Mouse (Mus musculus): ENCODE results near the gene Psmd8. TPM values are rescaled to one million over a fixed set of nuclear protein-coding genes. Genes with fewer than 3 reads are reported as not detected.

Gene Psmd8
- polyA plus RNA-seq, 1 experiment from 2014 or later = 270 TPM

DNA sequence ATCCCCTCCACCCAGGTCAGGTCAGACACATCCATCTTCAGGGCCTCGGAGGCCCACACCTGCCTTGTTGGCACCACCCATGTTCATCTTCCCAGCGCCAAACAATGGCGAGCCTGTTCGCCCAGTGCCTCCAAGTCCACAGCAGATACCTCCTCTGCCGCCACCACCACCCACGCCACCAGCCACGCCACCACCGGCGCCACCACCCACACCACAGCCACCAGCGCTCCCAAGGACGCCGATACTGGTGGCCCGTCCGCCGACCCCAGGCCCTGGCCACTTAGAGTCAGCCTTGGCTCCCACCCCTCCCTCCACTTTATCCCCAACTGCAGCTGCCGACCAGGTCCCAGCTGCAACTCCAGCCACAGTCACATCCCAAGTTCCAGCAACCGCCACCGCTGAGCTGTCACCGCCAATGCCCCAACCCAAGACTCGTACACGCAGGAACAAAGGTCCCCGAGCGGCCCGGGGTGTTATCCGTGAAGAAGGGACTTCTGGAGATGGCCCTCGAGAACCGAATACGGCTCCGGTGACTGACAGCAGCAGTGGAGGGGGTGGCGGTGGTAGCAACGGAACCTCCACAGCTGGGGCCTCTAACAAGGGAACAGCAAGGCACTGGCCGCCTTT, 8.0 kb downstream of the Psmd8 start:
- Histone ChIP-seq H3K27me3 (ENCODE audit: insufficient read depth, low read length) (peaks cover 22% of the 10 kb centered on the region), H3K4me1 (ENCODE audit: insufficient read depth, low read length) (peaks cover 27% of the 10 kb centered on the region), H3K9ac (replicated peaks; ENCODE audit: low read length) (no peak overlapping the region), H3K4me3 (ENCODE audit: low read length) (no peak overlapping the region), H3K36me3 (ENCODE audit: insufficient read depth, low read length) (peaks cover 37% of the 10 kb centered on the region), H3K9me3 (ENCODE audit: low read length) (no peaks in the 10 kb centered on the region), H3K4me2 (replicated peaks; ENCODE audit: low read depth, low read length) (no peak overlapping the region), H3K27ac (ENCODE audit: low read length) (no peak overlapping the region)
- no peak for ATAC-seq (ENCODE audit: low FRiP score, low TSS enrichment)
- 41% methylated on average over 30 of the region's 32 CpGs for WGBS

DNA sequence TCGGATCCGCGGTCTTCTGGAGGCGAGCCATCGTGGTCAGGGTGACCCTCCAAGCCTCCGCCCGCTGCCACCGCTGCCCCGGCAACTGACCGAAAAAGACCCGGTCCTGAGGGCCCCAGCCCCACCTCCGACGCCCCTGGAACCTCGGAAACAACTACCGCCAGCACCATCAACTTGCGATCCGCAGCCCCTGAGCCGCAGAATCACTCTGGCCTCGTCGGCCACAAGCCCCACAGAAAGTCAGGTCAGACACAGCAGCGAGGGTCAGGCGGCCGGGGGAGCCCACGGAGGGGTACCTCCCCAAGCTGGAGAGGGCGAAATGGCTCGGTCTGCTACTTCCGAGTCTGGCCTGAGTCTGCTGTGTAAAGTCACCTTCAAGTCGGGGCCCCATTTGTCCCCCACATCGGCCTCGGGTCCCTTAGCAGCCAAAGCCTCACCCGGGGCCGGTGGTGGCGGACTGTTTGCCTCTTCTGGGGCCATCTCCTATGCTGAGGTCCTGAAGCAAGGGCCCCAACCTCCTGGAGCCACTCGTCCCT, 8.9 kb downstream of the Psmd8 start:
- no peak for ATAC-seq (ENCODE audit: low FRiP score, low TSS enrichment)
- Histone ChIP-seq H3K4me2 (replicated peaks; ENCODE audit: low read depth, low read length) (peak overlapping the region; percentile 62), H3K4me1 (ENCODE audit: insufficient read depth, low read length) (peaks cover 27% of the 10 kb centered on the region), H3K27ac (ENCODE audit: low read length) (no peak overlapping the region), H3K27me3 (ENCODE audit: insufficient read depth, low read length) (peaks cover 22% of the 10 kb centered on the region), H3K36me3 (ENCODE audit: insufficient read depth, low read length) (peaks cover 34% of the 10 kb centered on the region), H3K4me3 (ENCODE audit: low read length) (peak overlapping the region; percentile 70), H3K9me3 (ENCODE audit: low read length) (no peaks in the 10 kb centered on the region), H3K9ac (replicated peaks; ENCODE audit: low read length) (peak overlapping the region; percentile 71)
- WGBS = 4% methylated on average over 34 of the region's 34 CpGs

DNA sequence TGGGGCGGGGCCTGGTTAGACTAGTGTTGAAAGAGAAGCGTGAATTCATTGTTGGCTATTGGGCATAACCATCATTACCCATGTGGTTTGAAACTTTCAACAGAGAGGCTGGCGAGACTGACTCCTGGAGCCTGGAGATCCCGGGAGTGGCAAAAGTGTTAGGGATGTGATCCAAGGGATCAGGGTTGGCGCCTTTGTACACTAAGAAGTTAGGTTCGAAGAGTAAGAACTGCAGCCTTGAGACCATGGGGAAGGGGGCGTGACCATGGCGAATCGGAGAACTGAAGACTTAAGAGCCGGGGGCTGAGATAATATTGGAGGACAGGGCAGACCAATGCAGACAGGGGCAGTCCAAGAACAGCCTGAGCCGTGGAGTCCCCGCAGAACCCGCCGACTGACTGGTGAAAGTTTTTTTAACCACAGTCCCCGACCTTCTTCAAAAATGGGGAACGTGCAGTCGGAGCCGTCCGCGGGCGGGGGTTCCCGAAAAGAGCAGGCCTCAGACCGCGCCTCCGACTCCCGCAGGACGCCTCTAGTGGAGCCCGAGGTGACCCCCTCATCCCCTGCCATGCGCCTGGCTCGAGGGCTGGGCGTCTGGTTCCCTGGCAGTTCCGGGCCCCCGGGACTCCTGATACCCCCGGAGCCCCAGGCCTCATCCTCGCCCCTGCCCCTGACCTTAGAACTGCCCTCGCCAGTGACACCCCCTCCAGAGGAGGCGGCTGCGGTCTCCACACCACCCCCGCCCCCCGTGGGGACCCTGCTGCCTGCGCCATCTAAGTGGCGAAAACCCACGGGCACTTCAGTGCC, 9.5 kb downstream of the Psmd8 start:
- Histone ChIP-seq H3K4me3 (ENCODE audit: low read length) (peak overlapping the region; percentile 70), H3K4me2 (replicated peaks; ENCODE audit: low read depth, low read length) (peak overlapping the region; percentile 62), H3K9me3 (ENCODE audit: low read length) (no peaks in the 10 kb centered on the region), H3K27ac (ENCODE audit: low read length) (no peak overlapping the region), H3K9ac (replicated peaks; ENCODE audit: low read length) (peak overlapping the region; percentile 71), H3K27me3 (ENCODE audit: insufficient read depth, low read length) (peaks cover 22% of the 10 kb centered on the region), H3K4me1 (ENCODE audit: insufficient read depth, low read length) (peaks cover 27% of the 10 kb centered on the region), H3K36me3 (ENCODE audit: insufficient read depth, low read length) (peaks cover 27% of the 10 kb centered on the region)
- 1% methylated on average over 43 of the region's 43 CpGs for WGBS
- 0 out of 2 replicates have a peak, but pooled peaks have one; percentile 8 for ATAC-seq (ENCODE audit: low FRiP score, low TSS enrichment)

DNA sequence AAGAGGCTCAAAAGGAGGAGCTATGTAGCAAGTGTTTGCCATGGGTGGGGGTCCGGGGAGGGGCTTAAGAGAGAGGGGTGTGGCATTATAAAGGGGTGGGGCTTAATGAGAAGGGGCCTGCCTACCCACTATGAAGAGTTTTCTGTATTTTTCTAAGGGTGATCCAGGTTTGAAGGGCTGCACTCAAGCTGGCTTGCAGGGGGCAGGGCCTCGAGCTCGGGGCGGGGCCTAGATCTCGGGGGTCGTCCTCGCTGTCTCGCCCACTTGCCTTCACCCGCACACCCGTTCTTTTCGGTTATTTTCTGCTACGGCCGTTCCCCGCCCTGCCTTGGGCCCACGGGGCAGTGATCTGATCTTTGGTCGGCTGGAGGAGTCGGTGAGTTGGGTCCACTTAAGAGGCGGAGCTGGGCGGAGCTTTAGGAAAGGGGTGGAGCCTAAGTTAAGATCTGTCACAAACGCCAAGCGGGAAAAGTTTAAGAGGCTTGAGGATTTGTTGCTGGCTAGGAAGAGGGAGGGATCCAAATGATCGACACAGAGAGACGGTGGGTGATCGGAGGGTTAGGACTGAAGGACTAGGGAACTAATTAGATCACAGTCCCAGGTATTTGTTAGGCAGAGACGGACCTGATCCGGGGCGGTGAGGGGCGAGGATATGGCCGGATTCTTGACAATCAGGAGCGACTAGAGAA, 10.3 kb downstream of the Psmd8 start, which contains the start of the genes Ggn and Spred3:
TSS of gene Ggn (plus strand) at position 145 of the 689 bp plus-strand sequence.
TSS of gene Spred3 (minus strand) at position 346 of the 689 bp plus-strand sequence.
- Histone ChIP-seq H3K4me3 (ENCODE audit: low read length) (peak within 1 kb of the TSS; percentile 70), H3K4me1 (ENCODE audit: insufficient read depth, low read length) (peaks cover 27% of the 10 kb centered on the region), H3K9me3 (ENCODE audit: low read length) (no peaks in the 10 kb centered on the region), H3K9ac (replicated peaks; ENCODE audit: low read length) (peak within 1 kb of the TSS; percentile 71), H3K36me3 (ENCODE audit: insufficient read depth, low read length) (peaks cover 20% of the 10 kb centered on the region), H3K27ac (ENCODE audit: low read length) (peak within 1 kb of the TSS; percentile 87), H3K4me2 (replicated peaks; ENCODE audit: low read depth, low read length) (peak within 1 kb of the TSS; percentile 62), H3K27me3 (ENCODE audit: insufficient read depth, low read length) (peaks cover 22% of the 10 kb centered on the region)
- ATAC-seq (ENCODE audit: low FRiP score, low TSS enrichment) = peak; percentile 72
- under 1% methylated on average over 30 of the region's 30 CpGs for WGBS

DNA sequence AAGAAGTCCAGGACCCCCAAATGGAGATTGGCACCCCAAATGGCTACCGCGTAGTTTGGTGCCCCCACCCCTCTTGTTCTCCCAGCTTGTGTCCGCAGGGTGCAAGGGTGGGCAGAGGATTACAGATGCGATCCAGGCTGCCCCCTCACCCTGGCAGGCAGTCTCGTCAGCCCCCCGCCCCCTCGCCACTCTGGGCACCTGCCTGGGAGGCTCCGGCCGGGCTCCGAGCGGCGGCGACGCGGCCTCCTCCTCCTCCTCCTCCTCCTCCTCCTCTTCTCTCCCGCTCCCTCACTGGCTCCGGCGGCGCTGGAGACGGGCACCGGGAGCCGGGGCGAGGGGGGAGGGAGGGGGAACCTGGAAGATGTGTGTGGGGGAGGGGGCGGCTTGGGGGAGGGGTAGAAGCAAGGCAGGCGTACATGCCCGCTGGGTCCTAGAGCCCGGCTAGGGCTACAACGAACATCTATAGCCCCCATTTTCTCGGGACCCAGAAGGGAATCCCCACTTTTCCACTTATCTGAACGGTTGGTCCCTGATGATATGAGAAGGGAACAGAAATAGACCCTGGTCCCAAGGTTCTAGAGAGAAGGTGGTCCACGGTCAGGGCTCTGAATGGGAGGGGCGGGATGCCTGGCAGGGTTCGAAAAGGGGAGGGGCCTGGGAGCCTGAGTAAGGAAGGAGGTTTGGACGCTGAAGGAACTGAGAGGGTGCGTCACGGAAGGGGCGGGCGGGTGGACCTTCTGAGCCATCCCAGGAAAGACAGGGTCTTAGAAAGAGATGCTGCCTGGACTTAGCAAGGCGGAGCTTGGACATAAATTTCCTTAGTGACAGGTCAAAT, 11.1 kb downstream of the Psmd8 start:
- peaks cover 22% of the 10 kb centered on the region for H3K27me3 ChIP-seq (ENCODE audit: insufficient read depth, low read length)
- H3K9ac ChIP-seq (replicated peaks; ENCODE audit: low read length) = peak overlapping the region; percentile 71
- peak overlapping the region; percentile 70 for H3K4me3 ChIP-seq (ENCODE audit: low read length)
- peak overlapping the region; percentile 87 for H3K27ac ChIP-seq (ENCODE audit: low read length)
- peak overlapping the region; percentile 62 for H3K4me2 ChIP-seq (replicated peaks; ENCODE audit: low read depth, low read length)
- H3K36me3 ChIP-seq (ENCODE audit: insufficient read depth, low read length) = peaks cover 13% of the 10 kb centered on the region
- H3K4me1 ChIP-seq (ENCODE audit: insufficient read depth, low read length) = peaks cover 27% of the 10 kb centered on the region
- H3K9me3 ChIP-seq (ENCODE audit: low read length) = no peaks in the 10 kb centered on the region
- ATAC-seq (ENCODE audit: low FRiP score, low TSS enrichment) = peak; percentile 91
- WGBS = under 1% methylated on average over 29 of the region's 39 CpGs

DNA sequence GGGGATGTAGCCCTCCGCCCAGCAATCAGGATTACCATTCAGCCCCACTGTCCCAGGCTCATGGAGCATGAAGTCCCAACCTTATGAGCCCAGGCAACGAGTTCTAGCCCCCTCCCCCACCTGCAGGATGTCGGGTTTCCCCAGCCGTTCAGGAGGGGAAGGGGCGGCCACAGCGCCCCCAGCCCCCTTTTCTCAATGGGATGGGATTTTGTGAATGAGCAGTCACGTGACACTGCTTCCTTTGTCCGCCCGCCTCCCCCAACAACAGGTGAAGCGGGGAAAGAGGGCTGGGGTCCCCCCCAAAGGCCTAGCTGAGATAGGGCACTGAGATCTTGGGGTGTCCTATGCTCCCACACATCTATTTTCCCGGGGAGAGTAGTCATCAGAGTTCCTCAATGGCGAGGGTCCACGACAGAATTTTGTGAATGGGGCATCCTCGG, 11.7 kb downstream of the Psmd8 start:
- Histone ChIP-seq H3K27ac (ENCODE audit: low read length) (peak overlapping the region; percentile 87), H3K9ac (replicated peaks; ENCODE audit: low read length) (peak overlapping the region; percentile 71), H3K27me3 (ENCODE audit: insufficient read depth, low read length) (peaks cover 22% of the 10 kb centered on the region), H3K4me1 (ENCODE audit: insufficient read depth, low read length) (peaks cover 27% of the 10 kb centered on the region), H3K4me3 (ENCODE audit: low read length) (peak overlapping the region; percentile 70), H3K36me3 (ENCODE audit: insufficient read depth, low read length) (peaks cover 9% of the 10 kb centered on the region), H3K9me3 (ENCODE audit: low read length) (no peaks in the 10 kb centered on the region), H3K4me2 (replicated peaks; ENCODE audit: low read depth, low read length) (peak overlapping the region; percentile 62)
- ATAC-seq (ENCODE audit: low FRiP score, low TSS enrichment) = no peak
- 2% methylated on average over 14 of the region's 14 CpGs for WGBS

DNA sequence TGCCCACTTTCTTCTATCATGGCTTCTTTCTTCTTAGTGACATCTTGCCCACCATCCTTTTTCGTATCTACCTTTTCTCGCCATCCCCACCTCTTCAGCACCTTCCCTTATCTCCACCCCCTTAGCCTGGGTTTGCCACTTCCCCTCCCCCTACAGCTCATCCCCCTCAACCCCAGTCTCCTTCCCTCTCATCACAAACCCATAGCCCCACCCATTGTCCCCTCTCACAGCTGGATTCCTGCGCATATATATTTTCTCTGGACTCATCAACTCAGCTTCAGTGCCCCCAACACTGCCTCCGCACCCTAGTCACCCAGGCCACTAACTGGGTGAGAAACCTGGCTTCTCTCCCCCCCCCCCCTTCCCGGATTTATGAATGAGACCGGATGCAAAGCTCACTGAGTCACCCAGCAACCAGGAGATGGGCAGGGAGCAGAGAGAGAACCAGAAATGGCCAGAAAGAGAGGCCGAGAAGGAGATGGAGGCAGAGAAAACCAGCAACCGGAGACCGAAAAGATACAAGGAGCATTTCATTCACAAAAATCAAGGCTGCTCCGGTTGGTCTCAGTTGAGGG, 12.3 kb downstream of the Psmd8 start:
- H3K4me3 ChIP-seq (ENCODE audit: low read length) = peak overlapping the region; percentile 70
- H3K27ac ChIP-seq (ENCODE audit: low read length) = peak overlapping the region; percentile 87
- peaks cover 4% of the 10 kb centered on the region for H3K36me3 ChIP-seq (ENCODE audit: insufficient read depth, low read length)
- peaks cover 16% of the 10 kb centered on the region for H3K27me3 ChIP-seq (ENCODE audit: insufficient read depth, low read length)
- peak overlapping the region; percentile 62 for H3K4me2 ChIP-seq (replicated peaks; ENCODE audit: low read depth, low read length)
- H3K9ac ChIP-seq (replicated peaks; ENCODE audit: low read length) = peak overlapping the region; percentile 71
- ATAC-seq (ENCODE audit: low FRiP score, low TSS enrichment) = no peak
- WGBS = 8% methylated on average over 10 of the region's 10 CpGs
- H3K4me1 ChIP-seq (ENCODE audit: insufficient read depth, low read length) = peaks cover 29% of the 10 kb centered on the region
- H3K9me3 ChIP-seq (ENCODE audit: low read length) = no peaks in the 10 kb centered on the region

DNA sequence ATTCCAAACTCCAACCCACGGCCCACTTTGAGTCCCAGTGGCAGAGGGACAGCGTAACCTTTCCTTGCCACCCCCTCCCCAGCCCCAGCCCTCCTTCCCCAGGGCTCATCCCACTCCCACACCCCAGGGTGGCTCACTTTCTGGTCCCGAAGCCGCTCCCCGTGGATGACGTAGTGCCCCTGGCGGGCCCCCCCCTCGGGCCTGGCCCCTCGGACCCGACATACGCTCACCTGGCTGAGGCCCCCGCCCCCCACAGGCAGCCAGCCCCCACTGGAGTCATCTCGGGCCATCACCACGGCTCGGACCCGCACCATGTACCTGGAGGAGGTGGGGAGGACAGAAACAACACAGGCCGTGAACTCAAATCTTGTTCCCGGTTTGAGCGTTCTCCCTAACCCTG, 12.8 kb downstream of the Psmd8 start:
- H3K9me3 ChIP-seq (ENCODE audit: low read length) = no peaks in the 10 kb centered on the region
- peaks cover 34% of the 10 kb centered on the region for H3K4me1 ChIP-seq (ENCODE audit: insufficient read depth, low read length)
- peaks cover 10% of the 10 kb centered on the region for H3K27me3 ChIP-seq (ENCODE audit: insufficient read depth, low read length)
- H3K9ac ChIP-seq (replicated peaks; ENCODE audit: low read length) = no peak overlapping the region
- H3K27ac ChIP-seq (ENCODE audit: low read length) = no peak overlapping the region
- no peak overlapping the region; the same call in 1 of the 2 replicates for H3K4me3 ChIP-seq (ENCODE audit: low read length)
- H3K36me3 ChIP-seq (ENCODE audit: insufficient read depth, low read length) = no peaks in the 10 kb centered on the region; the same call in 1 of the 2 replicates
- ATAC-seq (ENCODE audit: low FRiP score, low TSS enrichment) = no peak
- peak overlapping the region; percentile 62 for H3K4me2 ChIP-seq (replicated peaks; ENCODE audit: low read depth, low read length)
- 14% methylated on average over 19 of the region's 19 CpGs for WGBS

Measured in kidney, embryonic 16.5 days (tissue).